Mouse (Mus musculus) T-helper 2 cell (primary cell): ENCODE measurements around the gene Dennd5a.
"Not testable (repeated sequence)": the region's sequence is repeated elsewhere in the genome, so short reads cannot be mapped to it uniquely, and the experiment has no call there.

Experiments used
- in situ Hi-C: fragments of 300-600 bp; cut with MboI, MseI; formaldehyde crosslinking; loops from one replicate; pipeline ENCODE4 v1.15.1; 2025; ENCODE audit warnings: high pct_unique_total_duplicates

Dennd5a gene

DNA sequence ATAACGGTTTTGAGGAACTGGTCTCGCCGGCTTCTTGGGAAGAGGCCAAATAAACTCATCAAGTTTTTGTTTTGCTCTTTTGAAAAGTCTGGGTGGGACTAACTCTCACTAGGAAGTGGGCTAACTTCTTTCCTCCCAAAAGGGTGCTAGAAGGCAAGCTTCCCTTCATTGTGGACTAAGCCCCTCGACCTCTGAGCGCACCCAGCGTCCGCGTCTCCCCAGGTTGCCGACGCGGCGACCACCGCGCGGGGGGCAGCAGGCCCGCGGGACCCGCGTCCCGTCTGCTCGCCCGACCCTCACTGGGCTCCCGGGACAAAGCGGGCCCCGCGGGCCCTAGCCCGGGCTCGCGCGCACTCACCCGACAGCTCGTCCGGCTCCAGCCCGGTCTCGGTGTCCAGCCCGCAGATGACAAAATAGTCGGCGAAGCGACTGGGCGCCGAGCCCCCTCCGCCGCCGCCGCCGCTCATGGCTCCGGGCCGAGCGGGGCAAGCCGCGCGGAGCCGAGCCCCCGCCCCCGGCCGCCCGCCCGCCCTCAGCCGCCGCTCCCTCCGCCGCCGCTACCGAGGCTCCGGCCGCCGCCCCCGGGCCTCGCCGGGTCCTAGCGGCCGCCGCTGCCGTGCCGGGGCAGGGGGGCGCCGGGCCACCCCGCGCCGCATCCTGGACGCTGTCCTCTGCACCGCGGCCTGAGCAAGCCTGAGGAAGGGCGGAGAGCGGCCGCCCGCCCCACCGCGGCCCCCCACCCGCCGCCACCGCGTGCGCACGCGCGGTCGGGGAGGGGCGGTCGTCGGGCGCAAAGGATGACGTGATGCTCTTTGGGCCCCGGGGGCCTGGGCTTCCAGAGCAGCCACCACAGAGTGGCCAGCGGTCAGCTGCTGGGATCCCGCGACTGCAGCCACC lies at the start of gene Dennd5a:
Gene Dennd5a (minus strand): TSS at position 755 of the 897 bp plus-strand sequence.
- in situ Hi-C loops, result loop anchor here (25.0 kb wide), 1 partner anchor 677 kb away; the partner anchor contains the start of gene Adm

DNA sequence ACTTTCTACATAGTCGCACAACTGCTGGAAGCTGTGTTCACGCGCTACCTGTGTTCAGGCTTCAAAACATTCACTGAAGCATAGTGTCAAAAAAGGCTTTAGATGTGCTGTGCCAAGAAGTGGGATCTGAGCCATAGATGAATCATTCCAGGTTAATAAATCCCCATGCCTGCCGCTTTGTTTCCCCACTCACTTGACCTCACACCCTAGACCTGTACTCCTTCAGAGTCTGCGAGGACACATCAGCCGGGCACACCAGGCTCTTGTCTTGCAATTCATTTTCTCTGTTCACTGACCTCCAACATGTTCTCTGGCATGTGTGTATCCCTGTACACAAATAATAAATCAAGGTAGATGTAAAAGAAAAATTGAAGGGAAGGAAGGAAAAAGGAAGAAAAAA lies 48.8 kb upstream of the Dennd5a start:
- in situ Hi-C loops, result no loop called here

DNA sequence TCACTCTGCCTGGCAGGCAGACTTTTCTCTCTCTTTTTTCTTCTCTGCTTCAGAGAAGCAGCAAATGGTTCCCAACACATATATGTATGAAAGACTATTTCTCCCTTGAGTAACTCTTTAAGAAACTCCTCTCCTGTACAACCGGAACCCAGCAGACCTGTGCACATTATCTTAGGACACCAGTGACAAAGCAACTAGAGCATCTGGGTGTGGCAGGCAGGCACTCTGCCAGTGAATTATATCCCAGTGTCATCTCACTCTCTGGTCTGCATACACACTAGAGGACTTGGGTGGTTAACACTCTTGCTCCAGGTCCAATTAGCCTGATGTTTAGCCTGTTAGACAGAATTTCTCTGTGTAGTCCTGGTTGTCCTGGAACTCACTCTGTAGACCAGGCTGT lies 48.2 kb upstream of the Dennd5a start:
- in situ Hi-C loops, result no loop called here

DNA sequence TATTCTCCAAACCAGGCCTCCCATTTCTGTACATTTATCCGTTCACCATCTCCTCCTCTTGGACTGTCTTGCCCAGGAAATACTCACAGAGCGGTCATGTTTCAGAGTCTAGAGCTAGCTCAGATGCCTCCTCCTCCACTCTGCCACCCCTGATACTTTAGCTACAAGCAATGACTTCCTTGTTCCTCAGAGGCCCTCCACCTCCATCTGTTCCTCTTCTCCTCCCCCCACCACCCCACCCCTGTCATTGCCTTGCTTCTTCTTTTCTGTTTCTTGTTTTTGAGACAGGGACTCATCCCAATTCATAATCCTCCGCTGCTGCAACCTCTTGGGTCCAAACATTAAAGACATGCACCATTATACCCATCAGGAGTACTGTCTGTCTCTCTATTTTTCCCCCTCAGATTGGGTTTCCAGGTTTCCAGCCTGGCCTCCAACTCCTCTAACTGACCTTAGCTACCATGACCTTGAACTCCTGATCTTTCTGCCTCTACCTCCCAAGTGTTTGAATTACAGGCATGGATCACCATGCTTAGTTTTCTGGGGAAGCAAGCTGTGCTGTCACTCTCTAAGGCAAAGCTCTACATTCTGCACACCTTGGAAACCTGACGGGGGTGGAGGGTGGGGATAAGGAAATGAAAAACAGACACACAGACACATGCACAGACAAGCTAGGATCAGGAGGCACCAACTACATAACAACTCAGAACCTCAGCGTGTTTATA lies 46.4 kb upstream of the Dennd5a start:
- in situ Hi-C loops, result no loop called here

DNA sequence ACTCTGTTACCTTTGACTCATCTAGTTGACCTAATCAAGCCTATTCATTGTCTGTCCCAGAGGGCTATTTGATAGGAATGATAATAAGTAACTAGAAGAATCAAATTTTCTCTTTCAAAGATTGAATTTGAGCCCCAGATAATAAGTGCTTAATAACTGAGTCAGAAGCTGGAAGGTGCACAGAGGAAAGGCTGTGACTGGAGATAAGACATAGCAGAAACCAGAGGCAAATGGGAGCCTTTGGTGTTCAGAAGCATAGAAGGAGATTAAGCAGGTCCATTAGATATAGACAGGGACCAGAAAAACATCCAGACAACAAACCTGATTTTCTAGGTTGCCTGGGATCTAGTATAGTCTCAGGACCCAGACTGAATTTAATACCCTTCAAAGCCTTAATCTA lies 45.7 kb upstream of the Dennd5a start:
- in situ Hi-C loops, result no loop called here

DNA sequence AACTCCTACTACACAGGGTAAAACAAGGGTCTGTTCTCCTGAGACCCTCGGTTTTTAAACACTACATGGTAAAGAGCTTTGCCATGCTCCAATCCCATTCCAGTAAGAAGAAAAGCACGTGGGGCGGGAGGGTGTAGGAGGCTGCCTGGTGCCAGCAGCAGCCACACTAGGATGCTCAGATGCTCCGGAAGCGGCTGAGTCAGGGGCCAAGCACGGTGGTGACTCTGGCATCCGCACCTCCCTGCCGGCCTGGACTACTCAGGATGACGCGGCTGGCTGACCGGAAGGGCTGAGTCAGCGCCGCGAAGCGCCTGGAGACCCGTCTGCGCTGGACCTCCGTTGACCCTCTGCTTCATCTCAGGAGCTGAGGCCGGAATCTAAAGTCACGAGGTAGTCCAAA lies 42.7 kb upstream of the Dennd5a start:
- in situ Hi-C loops, result no loop called here

DNA sequence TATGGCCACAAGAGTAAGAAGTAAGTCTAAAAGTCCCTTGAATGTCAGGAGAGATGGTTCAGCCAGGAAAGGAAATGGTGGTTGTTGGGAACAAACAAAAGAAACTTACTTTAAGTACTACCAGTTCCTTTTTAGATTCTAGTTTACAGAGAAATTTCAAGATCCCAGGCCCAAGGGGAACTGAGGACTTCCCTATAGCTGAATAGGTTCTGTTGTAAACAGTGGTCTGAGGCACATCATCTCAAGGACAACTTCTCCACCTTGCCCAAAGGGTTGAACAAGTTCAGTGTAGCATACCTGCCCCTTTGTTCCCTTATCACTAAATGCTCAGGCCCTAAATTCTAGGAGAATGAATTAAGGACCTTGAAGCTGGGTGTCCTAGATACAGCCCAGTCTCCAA lies 41.8 kb upstream of the Dennd5a start:
- in situ Hi-C loops, result no loop called here

DNA sequence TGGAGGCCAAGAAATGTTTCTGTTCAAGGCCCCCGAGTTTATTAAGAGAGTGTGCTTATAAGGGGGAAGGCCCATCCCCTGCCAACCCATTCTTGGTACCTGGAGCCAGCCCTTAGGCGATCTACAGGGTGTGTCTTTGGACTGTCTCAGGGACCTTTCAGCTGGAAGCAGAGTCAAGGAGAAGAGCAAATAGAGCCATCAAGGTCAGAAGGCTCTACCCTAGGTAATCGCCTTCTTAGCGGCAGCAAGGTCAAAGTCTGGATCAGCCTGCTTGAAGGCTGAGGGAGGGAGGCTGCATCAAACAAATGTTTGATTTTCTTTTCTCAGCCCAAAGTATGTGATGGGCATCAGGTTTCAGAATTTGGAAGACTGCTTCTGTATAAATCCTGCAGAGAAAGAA lies 38.1 kb upstream of the Dennd5a start:
- in situ Hi-C loops, result no loop called here

DNA sequence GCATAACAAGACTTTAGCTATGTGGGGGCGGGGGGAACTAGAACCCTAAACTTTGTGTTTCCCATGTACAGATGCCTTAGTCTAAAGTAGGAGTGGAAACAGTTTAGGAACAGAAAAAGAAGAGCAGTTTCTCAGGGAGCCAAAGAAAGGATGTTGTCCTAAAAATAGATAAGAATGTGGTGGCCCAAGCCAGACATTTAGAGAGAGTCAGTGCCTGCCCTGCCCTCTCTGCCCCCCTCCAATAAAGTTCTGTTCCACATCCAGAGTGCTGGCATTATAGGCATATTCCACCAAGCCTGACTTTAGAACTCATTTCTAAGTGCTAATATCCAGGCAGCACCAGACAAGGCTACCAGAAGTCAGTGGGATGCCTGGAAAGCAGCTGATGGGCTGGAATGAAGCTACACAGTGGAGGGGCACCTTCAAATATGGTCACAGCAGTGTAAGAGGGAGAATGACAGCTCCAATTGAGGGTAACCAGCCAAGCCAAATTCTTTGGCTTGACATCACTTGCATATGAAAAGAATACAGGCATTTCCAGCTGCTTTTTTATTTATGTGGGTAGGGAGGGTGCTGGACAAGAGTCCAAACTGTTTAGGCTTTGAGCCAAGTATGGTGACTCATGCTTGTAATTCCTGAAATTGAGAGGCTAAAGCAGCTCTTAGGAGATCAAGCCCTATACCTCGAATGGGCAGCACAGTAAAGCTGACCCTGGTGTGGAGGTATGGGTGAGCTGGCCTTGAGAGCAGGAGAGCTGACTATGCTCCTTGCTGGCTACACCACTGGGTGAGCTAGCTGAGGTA lies 33.1 kb upstream of the Dennd5a start:
- in situ Hi-C loops, result no loop called here

DNA sequence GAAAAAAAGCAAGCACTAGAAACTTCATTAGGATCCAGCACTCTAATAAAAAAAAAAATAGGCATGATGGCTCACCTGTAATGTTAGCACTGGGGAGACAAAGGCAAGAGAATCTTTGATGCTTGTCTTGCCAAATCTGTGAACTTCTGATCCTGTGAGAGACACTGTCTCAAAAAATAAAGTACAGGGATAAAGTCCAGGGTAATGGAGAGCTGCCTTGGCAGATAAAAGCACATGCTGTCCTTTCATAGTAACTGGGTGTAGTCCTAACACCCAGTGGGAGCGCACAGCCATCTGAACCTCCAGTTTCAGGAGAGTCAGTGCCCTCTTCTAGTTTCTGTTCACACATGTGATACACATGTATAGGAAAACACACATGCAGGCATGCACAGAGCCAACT lies 31.0 kb upstream of the Dennd5a start:
- in situ Hi-C loops, result no loop called here

DNA sequence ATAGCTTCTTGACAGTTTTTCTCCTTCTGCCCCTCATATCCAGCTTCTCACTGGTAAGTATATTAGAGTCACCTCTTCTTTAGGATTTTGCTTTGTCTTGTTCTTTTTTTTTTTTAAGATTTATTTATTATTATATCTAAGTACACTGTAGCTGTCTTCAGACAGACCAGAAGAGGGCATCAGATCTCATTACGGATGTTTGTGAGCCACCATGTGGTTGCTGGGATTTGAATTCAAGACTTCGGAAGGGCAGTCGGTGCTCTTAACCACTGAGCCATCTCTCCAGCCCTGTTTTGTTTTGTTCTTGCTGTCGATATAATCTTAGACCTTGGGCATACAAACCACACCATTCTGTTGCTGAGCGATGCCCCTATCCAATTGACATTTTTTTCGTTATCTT lies 26.5 kb upstream of the Dennd5a start, which contains the start of gene Tmem41b:
Gene Tmem41b (minus strand): TSS at position 155 of the 400 bp plus-strand sequence.
- in situ Hi-C loops, result not testable (repeated sequence)

DNA sequence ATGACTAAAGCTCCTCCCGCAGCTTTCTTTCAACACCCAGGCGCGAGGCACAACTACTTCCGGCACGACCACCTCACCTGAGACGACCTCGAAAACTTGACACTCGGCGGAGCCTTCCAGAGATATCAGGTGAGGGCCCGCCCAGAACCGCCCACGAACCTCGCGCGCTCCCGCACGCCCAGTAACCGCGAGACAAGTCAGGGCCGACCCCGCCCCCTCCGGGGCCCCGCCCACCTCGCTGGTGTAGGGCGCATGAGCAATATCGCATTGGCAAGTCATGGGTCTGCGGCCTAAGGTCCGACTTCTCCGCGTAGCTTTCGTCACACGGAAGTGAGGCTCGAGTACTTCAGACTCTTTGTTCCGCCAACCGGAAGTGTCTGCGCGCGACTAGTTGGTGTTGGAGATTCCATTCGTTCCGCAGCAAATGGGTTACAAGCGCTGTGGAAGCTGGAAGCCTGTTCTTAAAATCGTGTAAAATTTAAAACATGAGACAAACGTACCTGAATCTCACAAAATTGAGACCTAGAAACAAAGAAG lies 25.9 kb upstream of the Dennd5a start:
- in situ Hi-C loops, result no loop called here

DNA sequence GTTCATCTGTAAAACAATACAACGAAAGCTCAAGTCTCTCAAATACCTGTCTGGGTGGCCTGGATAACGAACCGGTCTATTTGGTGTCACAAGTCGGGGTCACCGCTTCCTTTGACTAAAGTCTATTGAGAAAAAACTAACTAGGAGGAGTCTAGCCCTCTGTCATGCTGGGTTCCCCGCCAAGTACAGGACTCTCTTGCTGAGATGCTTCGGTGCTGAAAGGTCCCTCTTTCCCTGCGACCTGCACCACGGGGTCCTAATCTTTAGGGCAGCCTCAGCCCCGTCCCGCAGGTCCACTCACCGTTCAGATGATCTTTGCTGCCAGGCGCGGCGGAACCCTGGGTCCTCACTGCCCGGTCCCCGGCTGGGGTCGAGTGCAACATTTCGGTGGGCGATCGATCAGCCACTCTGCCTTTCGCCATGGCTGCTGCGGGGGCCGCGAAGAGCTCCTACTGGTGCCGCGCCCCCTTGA lies 25.4 kb upstream of the Dennd5a start:
- in situ Hi-C loops, result no loop called here

DNA sequence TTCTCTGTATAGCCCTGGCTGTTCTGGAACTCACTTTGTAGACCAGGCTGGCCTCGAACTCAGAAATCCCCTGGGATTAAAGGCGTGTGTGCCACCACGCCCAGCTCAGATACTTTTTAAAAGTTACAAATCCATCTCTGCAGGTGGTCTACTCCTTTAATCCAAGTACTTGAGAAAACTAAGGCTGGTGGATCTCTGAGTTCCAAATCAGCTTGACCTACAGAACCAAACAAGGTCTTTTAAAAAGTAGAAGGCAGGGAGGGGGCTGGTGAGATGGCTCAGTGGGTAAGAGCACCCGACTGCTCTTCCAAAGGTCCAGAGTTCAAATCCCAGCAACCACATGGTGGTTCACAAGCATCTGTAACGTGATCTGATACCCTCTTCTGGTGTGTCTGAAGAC lies 24.3 kb upstream of the Dennd5a start:
- in situ Hi-C loops, result not testable (repeated sequence)

DNA sequence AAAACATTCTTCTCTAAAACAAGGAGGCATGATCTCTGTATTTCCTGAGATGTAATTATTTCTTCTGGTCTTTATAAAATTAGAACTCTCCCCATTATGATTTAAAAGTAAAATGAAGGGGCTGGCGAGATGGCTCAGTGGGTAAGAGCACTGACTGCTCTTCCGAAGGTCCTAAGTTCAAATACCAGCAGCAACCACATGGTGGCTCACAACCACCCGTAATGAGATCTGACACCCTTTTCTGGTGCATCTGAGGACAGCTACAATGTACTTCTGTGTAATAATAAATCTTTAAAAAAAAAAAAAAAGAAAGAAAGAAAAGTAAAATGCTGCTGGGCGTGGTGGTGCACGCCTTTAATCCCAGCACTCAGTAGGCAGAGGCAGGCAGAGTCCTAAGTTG lies 16.9 kb upstream of the Dennd5a start:
- in situ Hi-C loops, result not testable (repeated sequence)

DNA sequence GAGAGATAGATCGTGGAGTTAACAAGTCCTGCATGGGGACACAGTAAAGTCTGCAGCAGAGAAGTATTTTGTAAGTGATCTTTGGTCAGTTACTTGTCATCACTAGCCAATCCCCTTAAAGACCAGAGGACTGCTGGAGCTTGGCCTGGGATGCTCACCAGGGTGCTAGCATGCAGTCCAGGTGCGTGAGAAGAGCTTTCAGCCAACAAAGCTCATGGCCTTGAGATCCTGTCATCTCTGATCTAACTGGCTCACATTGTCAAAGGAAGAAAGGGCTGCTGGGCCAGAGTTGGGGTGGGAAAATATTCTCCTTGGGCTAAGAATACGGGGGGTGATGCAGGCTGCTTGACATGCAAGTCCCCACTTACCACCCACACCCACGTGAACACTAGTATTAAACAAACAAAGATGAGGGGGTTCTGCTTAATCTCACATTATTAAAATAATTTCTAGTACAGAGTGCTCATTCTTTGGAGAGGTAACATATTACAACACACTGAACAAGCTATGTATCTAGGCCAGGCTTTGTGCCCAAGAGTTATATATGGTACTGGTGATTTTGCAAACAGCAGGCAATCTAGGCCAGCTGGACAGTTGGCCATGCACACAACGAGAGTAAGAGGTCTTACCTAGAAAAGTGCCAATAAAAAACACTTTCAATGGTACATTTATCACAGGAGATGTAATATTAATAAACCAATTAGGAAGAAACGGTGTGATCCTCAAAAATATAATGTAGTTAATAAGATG lies 15.9 kb upstream of the Dennd5a start:
- in situ Hi-C loops, result no loop called here

DNA sequence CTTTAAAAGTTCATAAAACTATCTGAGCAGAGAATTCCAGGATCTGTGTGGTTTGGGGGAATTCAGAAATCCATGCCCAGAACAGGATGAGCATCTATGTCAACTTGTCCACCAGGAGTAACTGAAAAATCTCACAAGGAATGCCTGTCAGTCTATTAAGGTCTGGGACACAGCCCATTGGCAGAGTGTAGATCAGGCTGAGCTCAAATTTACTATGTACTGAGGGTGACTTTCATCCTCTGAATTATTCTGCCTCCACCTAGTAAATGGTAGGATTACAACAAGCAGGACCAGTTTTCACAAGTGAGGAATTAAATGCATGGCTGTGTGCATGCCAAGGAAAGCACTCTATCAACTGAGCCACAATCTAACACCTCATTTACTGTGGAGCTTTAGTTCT lies 9.3 kb upstream of the Dennd5a start:
- in situ Hi-C loops, result loop anchor here (25.0 kb wide), 1 partner anchor 668 kb away; the partner anchor contains the start of gene Adm

DNA sequence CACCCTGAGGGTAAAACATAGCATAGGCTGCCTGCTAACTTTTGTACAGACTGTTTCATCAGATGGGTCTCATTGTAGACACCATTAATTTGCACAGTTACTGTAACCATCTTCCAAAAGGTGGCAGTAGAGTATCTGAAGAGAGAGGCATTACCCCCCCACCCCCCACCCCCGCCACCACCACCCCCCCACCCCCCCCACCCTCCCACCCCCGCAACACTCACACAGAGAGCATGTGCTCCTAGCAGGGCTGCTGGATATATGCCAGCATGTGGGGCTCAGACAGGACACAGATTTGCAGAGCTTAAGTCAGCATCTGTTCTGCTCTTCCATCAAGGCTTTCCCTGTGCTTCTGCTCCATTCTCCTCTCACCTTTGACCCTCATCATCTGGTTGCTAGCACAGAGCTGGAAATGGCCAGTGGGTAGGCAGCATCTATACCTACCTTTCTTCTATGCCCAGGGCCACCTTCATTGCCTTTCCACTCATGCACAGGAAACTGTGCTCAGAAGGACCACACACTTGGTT lies 8.7 kb upstream of the Dennd5a start:
- in situ Hi-C loops, result loop anchor here (25.0 kb wide), 1 partner anchor 668 kb away; the partner anchor contains the start of gene Adm

DNA sequence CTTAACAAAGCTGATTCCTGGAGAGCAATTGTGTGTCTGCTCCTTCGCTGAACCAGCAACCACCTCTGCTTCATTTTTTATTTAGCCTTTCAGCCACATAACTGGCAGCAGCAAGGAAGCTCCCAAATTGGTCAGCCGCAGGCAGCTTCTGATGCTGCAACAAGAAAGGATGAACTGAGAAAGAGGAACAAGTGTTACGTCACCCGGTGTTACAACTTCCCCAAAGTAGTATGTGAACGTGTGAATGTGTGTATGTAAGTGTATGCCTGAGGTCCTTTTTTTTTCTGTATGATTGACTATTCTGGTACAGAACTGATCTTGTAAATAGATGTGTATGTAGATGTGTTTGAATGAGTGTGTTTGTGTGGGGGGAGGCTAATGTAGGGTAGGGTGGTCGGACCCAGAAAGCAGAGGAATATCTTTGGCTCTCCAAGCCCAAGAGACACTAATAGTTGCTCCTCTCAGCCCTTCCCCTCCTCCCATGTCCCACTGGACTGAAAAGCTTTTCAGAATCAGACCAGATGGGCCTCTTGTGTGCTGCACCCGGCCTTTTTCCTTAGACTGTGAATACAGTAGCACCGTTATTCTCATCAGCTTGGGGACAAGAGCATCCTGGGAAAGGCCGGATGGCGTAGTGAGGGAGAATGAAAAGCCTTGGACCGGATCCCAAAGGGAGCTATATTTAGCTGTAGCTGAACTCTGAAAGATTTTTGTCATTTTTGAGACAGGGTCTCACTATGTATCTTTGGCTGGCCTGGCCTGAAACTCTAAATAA lies 7.7 kb upstream of the Dennd5a start:
- in situ Hi-C loops, result loop anchor here (25.0 kb wide), 1 partner anchor 669 kb away; the partner anchor contains the start of gene Adm
